Mouse (Mus musculus) left cerebral cortex, postnatal 10 days (tissue): Measurements from ENCODE around the gene Nell2. TPM values are rescaled to one million over a fixed set of nuclear protein-coding genes. Genes with fewer than 3 reads are reported as not detected.

Experiments used
- DNase-seq, 2 experiments: peaks; one replicate each; pipeline ENCODE4 v3.0.0; 2021 to 2022; ENCODE audit warnings: low spot score in 2 of 2, mixed read lengths in 1 of 2; ENCODE audit errors: extremely low spot score in 1 of 2
- intact Hi-C: fragments of 180-260 bp; cut with DNase I; formaldehyde crosslinking; loops from one replicate; pipeline ENCODE4 v1.15.1; 2025
- total RNA-seq, 2 experiments: library from RNA; stranded (reverse); gene quantifications; 2 replicates each; pipeline ENCODE4 v1.2.3; 2021

The Nell2 gene
- total RNA-seq, 2 experiments from 2014 or later = 518 to 542 TPM

DNA sequence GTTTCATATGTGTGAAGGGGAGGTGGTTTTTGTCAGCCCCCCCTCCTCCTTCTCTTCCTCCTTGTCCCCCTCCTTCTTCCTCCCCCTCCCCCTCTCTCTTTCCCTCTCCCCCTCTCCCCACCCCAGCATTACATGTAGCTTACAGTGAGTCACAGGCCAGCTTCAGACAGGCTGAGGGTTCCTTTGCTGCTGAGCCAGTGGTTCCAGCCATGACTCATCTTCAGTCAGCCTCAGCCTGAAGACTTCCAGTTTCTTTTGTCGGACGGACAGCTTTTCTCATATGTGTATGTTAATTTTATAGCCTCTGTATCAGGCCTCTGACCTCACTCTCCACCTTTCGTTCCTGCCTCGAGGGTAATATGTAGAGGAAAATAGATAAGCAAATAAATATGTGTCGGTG, 344.9 kb downstream of the Nell2 start:
- intact Hi-C loops = no loop called here
- no peak for DNase-seq

- no peak for DNase-seq
These were observed 371.5 kb downstream of the Nell2 start for GRCm38 (mm10) chr15:95156828-95157227.

GRCm38 (mm10) chr15:95145118-95145517, 383.2 kb downstream of the Nell2 start:
- no peak for DNase-seq
- intact Hi-C loops = no loop called here

More at GRCm38 (mm10) chr15:95156828-95157227, 371.5 kb downstream of the Nell2 start:
- intact Hi-C loops = no loop called here

- intact Hi-C loops = no loop called here
- DNase-seq = no peak
These were observed 384.2 kb downstream of the Nell2 start for GRCm38 (mm10) chr15:95144131-95144530.

DNA sequence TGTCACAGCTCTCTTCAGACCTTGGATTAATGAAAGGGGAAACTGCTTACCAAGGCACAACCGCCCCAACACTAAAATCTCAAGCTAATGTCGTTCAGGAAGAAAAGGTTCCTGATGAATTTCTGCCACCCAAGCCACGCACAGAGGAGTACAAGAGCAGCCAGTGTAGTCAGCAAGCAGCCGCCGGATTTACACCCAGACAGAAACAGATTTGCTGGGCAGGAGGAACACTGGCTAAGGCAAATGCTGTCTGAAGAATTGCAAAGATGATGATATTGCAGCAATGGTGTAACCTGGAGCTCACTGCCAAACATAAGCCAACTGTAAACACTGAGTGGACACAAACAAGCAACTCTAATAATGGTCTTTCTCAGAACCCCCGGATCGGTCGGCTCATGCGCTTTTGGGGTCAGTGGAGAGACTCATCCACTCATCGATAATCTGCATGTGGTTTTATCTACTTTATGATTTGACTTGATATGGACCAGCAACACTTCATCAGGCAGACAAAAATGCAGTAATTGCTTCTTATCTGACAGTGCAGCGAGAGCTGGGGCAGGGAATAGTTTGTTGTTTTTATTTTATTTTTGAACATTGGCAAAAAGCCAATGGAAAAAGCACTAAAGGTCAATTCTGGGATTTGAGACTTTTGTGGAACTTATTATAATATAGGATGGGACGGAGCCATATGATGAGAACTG, 389.5 kb downstream of the Nell2 start:
- no peak for DNase-seq
- intact Hi-C loops = no loop called here

DNA sequence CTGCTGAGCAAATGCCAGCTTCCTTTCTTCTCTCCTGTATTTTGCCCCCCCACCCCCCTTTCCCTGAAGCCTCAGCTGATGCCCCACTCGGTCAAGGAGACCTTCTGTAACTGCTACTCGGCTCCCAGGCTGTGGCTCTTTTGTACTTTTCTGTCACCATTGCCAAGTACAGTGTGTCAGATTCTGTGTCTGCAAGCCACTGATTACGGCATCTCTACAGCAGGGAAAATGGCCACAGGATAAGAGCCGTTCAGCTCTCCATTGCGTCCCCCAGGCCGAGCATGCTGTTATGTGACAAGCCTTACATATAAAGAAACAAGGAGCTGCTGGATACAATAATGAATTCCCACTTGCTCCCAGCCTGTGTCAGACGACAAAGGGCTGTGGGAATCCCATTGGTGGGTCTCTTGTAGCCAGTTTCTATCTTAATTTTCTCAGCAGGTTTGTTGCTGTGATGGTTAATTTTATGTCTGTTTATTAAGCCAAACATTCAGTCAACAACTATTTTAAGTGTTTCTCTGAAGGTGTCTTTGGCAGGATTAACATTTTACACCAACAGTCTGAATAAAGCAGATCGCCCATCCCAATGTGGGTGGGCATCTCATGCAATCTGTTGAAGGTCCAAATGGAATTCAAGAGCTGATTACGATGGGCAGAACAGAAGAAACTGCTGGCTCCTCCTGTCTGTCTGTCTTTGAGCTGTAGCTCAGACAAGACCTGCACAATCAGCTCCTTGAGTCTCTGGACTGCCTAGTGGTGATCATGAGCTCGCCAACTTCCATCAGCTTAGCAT, 391.1 kb downstream of the Nell2 start:
- intact Hi-C loops = no loop called here
- peak in 1 of 2 experiments; percentile 20 for DNase-seq

DNA sequence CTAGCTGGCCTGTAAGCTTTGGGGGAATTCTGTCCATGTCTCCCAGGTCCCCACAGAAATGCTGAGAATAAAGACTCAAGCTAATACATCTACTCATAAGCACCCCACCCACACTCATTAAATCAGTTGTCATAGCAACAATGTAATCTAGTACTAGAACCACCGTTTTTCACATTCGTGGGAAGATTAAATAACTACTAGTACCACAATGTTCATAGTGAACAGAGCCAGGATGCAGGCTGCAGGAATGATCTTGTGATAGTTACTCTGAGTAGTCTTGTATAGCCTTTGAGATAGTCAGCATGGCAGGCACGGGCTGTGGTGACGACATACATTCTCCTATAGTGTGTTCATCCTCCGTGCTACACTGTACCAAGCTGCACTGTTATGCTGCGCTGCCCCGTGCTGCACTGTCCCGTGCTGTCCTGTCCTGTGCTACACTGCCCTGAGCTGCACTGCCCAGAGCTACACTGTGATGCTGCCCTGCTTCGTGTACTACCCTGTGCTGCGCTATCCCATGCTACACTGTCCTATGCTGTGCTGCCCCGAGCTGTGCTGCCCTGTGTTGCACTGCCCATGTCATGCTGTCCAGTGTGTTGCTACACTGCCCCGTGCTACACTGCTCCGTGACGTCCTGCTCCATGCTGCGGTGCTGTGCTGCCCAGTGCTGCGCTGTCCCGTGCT, 392.3 kb downstream of the Nell2 start:
- intact Hi-C loops = no loop called here
- no peak for DNase-seq

DNA sequence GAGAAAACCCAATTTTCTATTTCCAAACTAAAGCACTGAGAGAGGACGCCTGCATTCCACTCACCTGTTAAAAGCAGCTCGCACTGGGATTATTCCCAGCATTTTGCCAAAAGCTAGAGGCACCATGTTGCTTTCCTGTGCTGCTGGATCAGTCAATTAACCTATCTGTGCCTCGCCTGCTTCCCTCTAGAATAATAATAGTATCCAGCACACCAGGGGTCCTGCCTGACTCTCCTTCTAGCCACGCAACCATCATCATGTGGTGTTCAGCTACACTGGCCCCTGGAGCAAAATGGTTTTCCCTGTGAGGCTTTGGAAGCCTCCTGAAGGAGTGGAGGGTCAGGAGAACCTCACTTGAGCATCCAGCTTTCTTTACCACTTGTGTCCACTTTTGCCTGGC, 397.0 kb downstream of the Nell2 start:
- intact Hi-C loops = no loop called here
- DNase-seq = no peak

GRCm38 (mm10) chr15:95108626-95109025, 419.7 kb downstream of the Nell2 start:
- DNase-seq = no peak
- intact Hi-C loops = no loop called here

DNA sequence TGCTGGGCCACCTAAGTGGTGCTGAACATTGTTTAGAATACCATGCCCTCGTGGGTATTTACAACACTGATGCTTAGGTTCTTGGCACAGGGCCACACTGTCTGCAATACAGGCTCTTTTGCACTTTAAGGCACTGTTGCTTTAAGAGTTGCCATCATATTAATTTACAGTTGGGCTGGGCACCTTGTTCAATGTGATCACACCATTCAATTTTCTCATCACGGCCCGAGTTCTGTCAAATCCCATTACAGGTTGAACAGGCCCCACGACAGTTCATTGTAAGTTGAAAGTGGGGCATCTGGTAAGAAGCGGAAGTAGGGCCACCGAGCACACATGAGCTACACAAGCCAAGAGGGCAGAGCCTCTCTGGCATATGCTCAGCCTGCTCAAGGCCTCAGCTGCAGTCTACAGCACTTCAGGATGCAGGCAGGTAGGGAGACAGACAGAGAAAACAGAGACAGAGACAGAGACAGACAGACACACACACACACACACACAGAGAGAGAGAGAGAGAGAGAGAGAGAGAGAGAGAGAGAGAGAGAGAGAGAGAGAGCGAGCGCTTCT, 421.0 kb downstream of the Nell2 start:
- DNase-seq = no peak
- intact Hi-C loops = no loop called here

DNA sequence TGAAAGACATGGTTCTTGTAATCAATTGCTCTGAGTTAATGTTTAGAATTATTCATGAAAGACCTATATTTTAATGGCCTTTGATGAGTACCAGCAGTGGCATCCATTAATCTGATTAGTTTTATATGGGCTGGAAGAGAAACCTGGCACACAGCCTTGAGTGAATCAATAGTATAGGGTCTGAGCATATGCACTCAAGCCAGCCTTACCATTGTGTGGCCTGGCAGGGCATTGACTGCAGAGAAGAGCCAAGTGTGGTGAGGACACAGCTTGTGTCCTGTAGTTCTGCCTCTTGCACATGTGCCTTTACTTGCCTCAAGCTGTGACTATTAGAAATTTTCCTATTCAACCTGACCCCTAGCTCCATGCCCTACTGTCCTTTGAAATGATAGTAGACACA, 426.8 kb downstream of the Nell2 start:
- DNase-seq = no peak
- intact Hi-C loops = no loop called here

GRCm38 (mm10) chr15:95100133-95100532, 428.2 kb downstream of the Nell2 start:
- intact Hi-C loops = no loop called here

GRCm38 (mm10) chr15:95085962-95086361, 442.4 kb downstream of the Nell2 start:
- intact Hi-C loops = no loop called here
- DNase-seq = no peak

More at GRCm38 (mm10) chr15:95100133-95100532, 428.2 kb downstream of the Nell2 start:
- no peak for DNase-seq

DNA sequence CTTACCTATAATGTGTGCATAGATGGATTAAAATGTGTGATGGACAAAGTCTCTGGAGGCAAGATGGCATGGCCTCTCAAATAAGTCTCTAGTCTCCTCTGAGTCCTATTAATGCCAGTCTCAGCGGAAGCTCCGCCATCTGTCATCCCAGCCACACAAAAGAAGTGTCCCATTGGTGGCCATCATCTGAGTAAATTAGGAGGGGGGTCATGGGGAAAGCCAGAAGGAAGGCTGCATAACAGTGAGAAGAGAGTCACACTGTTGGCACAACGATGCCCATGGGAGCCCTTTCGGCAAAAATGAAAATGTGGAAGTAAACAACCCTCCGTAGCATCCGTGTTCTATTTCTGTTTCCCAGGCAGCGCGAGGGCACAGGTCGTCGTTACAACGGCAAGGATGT, 446.7 kb downstream of the Nell2 start:
- intact Hi-C loops = no loop called here
- no peak for DNase-seq

DNA sequence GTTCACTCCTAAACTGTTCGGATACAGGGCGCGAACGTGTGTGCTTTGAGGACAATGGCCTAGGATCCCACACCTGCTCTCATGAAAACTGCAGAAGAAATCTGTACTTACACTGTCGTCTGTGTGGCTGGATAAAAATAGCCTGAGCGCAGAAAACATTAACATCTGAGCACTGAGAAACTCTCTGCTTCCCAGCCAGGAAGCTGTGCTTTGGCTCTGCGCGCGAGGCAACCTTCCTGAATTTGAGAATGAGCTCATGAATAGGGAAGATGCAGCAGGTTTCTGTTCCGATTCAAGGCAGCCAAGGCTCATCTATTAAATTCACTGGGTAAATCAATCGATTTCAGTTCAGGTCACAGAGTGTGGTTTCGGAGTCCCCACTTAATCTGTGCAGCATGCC, 453.0 kb downstream of the Nell2 start:
- intact Hi-C loops = no loop called here
- DNase-seq = peak; percentile 38 to 61

- no peak for DNase-seq
These were observed 457.5 kb downstream of the Nell2 start for GRCm38 (mm10) chr15:95070881-95071280.

GRCm38 (mm10) chr15:95068799-95069198, 459.6 kb downstream of the Nell2 start:
- intact Hi-C loops = no loop called here
- DNase-seq = peak in 1 of 2 experiments; percentile 53

More at GRCm38 (mm10) chr15:95070881-95071280, 457.5 kb downstream of the Nell2 start:
- intact Hi-C loops = no loop called here

DNA sequence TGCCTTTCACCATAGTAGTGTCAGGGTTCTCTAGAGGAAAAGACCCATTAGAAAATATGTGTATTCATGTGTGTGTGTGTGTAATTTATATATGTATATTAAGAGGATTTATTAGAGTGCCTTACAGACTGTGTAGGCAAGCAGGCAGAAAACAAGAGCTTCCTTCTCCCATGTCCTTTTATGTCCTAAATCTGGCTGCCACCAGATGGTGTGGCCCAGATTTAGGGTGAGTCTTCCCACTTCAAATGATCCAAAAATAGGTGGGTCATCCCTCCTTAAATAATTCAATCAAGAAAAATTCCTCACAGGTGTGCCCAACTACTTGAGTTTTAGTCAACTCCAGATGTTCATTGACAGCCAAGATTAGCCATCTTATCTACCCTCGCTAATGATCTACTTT, 460.3 kb downstream of the Nell2 start:
- DNase-seq = no peak
- intact Hi-C loops = no loop called here

DNA sequence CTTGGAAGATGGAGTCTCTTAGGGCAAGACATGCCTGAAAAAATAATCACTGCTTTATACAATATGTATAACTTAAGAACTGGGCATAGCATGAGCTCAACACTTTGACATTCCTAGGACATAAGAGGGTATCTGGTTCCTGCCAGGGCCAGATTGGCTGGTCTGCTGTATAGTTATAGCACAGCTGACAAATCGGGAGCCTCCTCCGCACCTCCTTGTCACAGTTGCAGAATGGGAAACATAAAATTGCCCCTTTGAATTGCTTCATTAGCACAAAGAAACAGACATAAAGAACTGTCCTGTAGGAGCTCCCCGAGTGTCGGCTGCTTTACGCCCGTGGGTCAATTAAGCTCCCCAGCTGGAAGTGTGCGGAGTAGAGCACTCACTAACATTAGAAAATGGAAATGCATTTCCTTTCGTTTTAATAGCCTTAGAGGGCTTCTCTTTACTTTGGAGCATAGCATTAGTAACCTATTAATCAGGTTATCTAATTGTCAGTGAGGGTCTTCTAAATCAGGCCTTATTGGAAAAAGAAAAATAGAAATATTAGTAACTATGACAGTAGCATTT, 473.2 kb downstream of the Nell2 start:
- intact Hi-C loops = no loop called here
- DNase-seq = no peak
